Mouse (Mus musculus) T-helper 17 cell (primary cell): ENCODE measurements around the gene Zcchc10.
"Not testable (repeated sequence)": the region's sequence is repeated elsewhere in the genome, so short reads cannot be mapped to it uniquely, and the experiment has no call there.

ENCODE experiments used
- in situ Hi-C, 2 experiments: fragments of 300-600 bp; cut with MboI, MseI; formaldehyde crosslinking; loops; 1 replicate in 1 of 2; 2 replicates in 1 of 2; pipeline ENCODE4 v1.15.1; 2025; ENCODE audit warnings: high pct_unique_total_duplicates in 2 of 2

Gene Zcchc10

DNA sequence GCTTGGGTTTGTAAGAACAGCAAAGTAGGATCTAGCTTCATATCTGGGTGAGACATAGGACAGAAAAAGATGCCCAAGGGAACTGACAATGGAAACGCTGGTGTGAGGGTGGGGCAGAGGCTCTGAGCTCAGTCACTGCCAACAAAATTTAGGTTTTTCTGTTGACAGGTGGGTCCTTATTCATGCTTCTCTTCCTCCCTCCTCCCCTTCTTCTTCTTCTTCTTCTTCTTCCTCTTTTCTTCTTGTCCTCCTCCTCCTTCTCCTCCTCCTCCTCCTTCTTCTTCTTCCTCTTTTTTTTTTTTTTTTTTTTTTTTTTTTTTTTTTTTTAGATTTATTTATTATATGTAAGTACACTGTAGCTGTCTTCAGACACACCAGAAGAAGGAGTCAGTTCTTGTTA is 11.7 kb upstream of the Zcchc10 start:
- in situ Hi-C loops: loop anchor here in 1 of 2 experiments (10.0 kb wide), 1 partner anchor 1798 kb away; no protein-coding TSS in a partner anchor

DNA sequence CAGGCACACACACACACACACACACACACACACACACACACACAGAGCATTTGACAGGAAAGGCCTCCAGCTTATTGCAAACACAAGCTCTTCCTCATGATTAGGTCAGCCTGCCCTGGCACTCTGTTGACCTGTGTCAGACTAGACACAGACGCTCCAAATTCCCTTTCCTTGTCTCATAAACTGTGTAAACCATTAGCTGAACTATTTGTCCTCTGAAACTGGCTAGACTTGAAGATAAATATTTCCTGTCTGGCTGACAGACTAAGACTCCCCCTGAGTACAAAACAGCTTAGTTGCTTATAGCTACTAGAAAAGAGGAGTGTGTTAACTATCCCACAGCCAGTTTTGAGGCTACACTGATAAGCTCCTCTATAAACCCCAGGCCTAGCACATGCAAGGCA is 9.7 kb upstream of the Zcchc10 start:
- in situ Hi-C loops: loop anchor here in 1 of 2 experiments (10.0 kb wide), 1 partner anchor 1800 kb away; no protein-coding TSS in a partner anchor

DNA sequence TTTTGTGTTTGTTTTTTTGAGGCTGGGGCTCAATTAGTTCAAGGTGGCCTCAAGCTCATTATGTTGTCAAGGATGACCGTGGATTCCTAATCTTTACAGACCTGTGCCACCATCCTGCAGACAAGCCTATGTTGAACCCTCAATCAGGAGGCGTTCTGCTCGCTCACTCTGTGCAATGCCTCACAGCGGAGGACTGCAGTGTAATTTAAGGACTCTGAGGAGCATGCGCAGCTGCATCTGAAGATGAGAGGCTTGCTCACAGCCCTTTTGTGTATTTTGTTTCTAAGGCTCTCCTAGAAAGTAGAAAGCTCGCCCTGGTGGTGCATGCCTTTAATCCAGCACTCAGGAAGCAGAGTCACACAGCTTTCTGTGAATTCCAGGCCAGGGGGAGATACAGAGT is 7.5 kb upstream of the Zcchc10 start:
- in situ Hi-C loops: loop anchor here in 1 of 2 experiments (10.0 kb wide), 1 partner anchor 1802 kb away; no protein-coding TSS in a partner anchor

DNA sequence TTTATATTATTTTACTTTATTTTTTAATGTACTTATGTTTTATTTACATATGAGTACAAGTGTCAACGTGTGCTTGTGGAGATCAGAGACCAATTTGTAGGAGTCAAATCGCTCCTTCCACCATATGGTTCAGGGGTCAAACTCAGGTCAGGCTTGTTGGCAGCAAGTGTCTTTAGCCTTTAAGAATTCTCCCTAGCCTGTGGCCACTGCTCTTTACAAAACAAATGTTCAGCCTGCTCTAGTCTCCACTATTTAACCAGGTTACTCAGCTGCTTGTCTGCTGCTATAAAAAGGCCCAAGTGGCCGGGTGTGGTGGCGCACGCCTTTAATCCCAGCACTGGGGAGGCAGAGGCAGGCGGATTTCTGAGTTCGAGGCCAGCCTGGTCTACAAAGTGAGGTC is 6.4 kb upstream of the Zcchc10 start:
- in situ Hi-C loops: loop anchor here in 1 of 2 experiments (10.0 kb wide), 1 partner anchor 1803 kb away; no protein-coding TSS in a partner anchor

DNA sequence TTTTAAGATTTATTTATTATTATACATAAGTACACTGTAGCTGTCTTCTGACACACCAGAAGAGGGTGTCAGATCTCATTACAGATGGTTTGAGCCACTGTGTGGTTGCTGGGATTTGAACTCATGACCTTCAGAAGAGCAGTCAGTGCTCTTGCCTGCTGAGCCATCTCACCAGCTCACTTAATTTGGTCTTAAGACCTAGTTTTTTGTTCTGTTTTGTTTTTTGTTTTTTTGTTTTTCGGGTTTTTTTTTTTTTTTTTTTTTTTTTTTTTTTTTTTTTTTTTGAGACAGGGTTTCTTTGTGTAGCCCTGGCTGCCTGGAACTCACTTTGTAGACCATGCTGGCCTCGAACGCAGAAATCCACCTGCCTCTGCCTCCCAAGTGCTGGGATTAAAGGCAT is 5.9 kb upstream of the Zcchc10 start:
- in situ Hi-C loops: loop anchor here in 1 of 2 experiments (10.0 kb wide), 1 partner anchor 1804 kb away; no protein-coding TSS in a partner anchor

DNA sequence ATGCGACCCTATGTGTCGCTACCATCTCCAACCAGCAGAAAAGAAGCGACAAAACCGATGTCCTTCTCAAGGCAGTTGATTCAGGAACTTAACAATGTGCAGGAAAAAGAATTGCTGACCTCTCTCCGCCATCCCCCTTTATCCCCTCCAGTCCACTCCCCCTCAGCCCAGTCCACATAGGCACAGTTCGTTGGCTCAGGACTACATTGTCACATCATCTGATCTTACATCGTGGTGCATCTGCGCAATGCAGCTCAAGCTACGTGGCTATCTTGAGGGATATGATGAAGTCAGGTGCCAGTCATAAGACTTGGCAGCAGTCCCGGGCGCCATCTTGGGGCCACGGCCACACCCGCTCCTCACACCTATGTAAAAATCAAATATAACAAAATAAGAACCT is 4.6 kb upstream of the Zcchc10 start:
- in situ Hi-C loops: loop anchor here in 1 of 2 experiments (10.0 kb wide), 1 partner anchor 1805 kb away; no protein-coding TSS in a partner anchor

DNA sequence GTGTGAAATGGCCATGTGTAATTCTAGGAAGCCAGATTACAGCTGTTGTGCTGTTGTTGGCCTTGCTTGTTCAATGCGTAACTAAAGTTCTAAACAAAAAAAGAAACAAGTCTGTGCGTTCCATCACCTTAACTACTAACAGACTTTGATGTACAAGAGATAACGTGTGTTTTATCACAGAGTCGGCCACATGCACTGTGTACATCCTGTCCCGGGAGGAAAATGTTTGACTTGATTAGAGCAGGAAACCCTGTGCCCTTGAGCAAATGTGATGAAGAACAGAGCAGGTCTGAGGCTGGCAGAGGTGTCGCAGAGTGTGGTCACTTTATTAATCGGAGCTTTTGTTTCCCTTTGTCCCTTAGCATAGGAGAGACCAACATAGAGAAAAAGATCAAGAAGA is 5.8 kb downstream of the Zcchc10 start:
- in situ Hi-C loops: no loop called here

DNA sequence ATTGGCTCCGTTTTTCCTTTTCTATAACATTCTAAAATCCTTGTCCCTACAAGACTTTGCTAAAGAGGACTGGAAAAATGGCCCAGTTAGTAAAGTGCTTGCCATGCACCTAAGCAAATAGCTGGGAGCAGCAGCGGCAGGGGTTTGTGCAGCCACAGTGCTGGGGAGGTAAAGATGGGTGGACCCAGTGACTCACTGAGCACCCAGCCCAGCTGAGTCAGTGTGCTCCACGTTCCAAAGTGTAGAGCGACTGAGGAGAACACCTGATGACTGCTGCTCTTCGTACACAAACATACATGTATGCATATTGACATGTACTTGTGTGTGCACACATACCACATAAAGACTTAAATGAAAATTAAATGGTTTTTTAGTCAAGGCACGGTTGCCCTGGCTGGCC is 6.6 kb downstream of the Zcchc10 start:
- in situ Hi-C loops: no loop called here

DNA sequence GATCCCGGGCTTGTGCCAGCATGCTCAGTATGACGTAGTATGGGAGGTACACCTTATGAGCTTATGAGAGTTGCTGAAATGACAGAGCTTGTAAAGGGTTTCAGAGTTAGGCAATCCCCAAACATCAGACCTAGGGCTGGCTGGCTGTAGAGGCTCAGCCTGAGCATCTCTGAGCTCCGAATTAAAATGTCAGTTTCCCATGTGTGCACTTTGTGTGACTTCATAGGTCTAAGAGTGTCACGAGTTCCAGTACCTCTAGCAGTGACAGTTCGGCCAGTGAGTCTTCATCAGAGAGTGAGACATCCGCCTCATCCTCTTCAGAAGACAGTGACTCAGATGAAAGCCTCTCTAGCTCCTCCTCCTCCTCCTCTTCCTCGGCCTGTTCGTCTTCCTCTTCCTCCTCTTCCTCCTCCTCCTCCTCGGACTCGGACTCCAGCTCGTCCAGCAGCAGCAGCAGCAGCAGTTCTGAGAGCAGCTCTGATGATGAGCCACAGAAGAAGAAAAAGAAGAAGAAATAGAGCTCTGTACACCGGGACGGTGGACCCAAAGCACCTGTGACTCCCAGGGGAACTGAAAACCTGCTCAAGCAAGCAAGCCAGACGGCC is 7.7 kb downstream of the Zcchc10 start:
- in situ Hi-C loops: no loop called here

DNA sequence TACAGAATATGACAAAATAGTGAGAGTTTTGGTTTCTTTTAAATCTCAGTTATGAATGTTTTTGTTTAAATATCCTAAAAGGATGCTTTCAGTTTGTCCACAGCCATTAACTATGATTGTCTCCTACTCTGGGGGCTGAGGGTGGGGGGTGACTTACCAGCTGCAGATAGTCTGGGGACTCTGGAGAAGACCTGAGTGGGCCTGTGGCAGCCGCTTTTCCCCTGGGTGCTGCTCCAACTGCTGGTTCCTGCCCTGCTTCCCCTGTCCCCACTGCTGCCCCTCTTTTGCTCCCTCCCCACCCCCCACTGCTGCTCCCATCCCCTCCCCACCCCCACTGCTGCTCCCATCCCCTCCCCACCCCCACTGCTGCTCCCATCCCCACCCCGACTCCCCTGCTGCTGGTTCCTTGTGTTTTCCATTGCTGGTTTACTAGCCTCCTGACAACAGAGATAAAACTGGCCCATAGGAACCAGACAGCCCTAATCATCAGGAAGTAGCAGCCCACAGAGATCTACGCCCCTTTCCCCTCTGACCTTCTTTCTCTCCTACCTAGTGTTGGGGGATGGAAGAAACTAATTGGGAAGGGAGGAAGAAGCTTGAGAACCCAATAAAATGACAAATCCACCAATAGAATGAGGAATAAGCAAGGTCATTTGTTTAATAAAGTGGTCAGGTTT is 11.2 kb downstream of the Zcchc10 start:
- in situ Hi-C loops: no loop called here

DNA sequence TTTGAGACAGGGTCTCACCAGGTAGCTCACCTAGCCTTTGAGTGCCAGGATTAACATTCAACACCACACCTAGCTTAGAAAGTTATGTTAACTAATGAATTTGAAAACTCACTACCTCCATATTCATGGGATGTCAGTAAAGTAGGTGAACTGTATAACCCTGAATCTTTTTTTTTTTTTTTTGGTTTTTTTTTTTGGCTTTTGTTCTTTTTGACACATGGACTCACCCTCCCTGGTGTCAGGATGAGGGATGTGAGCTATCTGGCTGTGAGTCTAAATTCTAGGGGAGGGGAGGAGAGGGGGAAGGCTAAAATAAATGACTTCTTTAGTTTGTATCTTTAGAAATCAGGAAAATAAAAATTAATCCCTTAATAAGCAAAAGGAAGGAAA is 11.7 kb downstream of the Zcchc10 start:
- in situ Hi-C loops: no loop called here

DNA sequence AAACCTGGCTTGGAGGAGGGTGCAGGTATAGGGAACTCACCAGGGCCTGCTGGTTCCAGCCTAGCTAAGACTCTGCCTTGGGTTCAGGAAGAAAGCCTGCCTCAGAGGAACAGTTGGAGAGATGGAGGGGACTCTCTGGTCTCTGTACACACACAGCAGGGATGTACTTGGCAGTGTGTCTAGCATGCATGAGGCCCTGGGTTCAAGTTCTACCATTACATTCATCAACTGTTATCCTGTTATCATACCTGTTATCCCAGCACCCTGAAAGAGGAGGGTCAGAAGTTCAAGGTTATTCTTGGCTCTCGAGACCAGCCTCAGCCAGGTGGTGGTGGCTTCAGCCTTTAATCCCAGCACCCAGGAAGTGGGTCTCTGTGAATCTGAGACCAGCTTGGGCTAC is 12.4 kb downstream of the Zcchc10 start:
- in situ Hi-C loops: no loop called here

DNA sequence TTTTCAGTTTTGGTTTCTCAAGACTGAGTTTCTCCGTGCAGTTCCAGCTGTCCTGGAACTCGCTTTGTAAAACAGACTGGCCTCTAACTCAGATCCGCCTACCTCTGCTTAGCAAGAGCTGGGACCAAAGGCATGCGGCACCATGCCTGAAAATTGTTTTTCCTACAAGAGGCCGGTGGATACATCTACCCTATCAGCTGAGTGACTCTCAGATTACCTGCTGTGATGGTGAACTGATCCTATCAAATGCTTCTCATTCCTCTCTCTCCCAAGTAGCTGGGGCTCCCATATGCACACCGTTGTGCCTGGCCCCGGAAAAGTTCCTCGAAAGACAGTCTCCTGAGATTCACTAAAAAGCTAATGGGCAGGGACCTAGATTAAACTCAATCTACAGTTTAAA is 13.2 kb downstream of the Zcchc10 start:
- in situ Hi-C loops: no loop called here

DNA sequence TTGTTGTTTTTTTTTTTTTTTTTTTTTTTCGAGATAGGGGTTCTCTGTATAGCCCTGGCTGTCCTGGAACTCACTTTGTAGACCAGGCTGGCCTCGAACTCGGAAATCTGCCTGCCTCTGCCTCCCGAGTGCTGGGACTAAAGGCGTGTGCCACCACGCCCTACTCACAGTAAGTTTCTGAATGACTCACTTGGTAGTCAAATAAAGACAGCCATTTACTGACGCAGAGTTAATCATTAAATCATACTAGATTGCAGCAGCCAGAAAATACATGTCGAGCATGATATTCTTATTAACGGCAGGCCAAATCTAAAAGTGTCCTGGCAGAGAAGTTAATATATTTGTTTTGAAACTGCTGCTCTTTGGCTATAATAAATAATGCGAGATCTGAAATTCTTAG is 16.5 kb downstream of the Zcchc10 start:
- in situ Hi-C loops: not testable (repeated sequence)

DNA sequence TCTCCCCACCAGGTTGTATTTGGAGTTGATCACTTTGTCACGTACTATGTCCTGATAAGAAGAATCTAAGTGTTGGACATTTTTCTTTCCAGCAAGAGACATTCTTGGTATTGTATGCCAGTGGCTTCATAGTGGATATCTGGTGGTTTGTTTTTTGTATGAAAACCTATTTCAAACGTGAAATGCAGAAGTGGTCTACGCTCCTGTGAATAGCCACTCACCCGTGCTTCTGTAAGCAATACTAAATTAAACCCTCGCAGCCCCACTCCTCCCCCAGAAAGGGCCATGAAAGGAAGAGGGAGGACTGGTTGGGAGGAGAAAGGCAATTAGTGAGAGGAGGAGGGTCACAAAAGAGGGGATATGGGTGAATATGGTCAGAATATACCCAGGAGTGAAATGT is 18.2 kb downstream of the Zcchc10 start:
- in situ Hi-C loops: no loop called here

DNA sequence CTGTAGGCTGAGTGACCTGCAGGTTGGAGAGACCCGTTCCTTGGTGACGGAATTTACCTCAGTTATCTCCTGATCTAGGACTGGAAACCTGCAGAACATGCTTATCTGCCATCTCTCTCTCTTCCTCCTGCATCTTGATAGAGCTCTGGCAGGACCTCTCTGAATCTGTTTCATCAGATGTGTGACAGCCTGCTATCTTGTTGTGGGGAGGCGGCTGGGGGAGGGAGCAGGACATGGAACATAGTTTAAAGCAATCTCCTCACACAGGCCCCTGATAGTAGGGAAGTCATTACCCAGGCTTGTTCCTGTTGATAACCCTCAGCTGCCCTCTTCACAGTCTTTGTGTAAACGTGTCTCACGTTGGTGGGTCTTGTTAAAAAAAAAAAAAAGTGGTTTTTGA is 20.8 kb downstream of the Zcchc10 start:
- in situ Hi-C loops: no loop called here

DNA sequence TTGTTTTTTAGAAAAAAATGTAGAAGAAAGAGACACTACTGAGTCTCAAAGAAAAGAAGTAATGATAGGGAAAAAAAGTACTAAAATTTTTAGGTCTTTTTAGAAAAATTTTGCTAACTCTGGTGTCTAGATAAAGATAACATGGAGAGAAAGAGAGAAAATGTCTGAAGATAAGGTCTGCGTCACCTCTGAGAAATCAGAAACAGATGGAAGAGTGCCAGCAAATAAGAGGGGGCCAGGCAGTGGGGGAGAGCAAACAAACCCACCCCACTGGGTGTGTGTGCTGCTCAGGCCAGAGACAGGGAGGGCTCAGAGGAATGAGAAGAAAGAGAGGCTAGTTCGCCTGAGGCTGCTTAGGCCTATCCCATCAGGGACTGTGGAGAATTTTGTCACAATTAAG is 21.3 kb downstream of the Zcchc10 start:
- in situ Hi-C loops: no loop called here

DNA sequence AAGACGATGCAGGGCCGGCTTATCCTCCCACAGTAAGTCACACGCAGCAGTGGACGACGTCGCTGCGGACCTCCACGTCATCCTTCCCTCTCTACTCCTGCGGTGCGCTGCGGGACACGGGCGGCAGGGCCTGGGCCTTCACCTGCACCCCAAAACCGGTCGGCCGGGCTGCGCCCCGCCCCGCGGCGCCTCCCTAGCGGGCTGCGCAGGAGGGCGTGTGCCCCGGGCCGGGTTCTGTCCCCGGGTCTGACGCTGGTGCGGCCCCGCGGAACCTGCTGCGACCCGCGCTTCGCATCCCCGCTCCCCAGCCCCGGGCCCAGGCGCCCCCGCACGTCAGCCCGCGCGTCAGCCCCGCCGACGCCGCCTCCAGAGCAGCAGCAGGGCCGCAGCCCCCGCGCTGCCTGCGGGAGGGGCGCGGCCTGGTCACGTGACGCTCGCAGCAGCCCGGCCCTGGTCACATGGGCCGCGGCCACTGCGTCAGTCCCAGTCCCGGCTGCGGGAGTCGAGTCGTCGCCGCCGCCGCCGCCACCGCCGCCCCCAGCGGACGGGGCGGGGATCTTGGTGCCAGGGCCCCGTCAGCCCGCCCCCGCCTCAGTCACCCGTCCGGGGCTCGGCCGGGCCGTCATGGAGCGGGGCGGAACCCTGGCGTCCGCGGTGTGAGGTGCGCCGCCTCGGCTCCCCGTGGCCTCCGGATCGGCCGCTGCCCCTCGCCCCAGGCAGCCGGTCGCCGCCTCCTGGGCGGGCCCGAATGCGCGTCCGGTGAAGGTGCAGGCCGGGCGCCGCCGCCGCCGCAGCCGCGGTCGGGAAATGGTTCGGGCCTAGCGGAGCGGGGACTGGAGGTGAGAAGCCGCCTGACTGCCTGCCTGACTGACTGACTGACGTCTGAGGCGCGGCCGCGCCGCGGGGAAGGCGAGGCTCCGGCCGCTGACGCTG is 26.1 kb downstream of the Zcchc10 start, which contains the start of gene Aff4:
Gene Aff4 (plus strand): TSS at position 543 of the 933 bp plus-strand sequence.
- in situ Hi-C loops: no loop called here

DNA sequence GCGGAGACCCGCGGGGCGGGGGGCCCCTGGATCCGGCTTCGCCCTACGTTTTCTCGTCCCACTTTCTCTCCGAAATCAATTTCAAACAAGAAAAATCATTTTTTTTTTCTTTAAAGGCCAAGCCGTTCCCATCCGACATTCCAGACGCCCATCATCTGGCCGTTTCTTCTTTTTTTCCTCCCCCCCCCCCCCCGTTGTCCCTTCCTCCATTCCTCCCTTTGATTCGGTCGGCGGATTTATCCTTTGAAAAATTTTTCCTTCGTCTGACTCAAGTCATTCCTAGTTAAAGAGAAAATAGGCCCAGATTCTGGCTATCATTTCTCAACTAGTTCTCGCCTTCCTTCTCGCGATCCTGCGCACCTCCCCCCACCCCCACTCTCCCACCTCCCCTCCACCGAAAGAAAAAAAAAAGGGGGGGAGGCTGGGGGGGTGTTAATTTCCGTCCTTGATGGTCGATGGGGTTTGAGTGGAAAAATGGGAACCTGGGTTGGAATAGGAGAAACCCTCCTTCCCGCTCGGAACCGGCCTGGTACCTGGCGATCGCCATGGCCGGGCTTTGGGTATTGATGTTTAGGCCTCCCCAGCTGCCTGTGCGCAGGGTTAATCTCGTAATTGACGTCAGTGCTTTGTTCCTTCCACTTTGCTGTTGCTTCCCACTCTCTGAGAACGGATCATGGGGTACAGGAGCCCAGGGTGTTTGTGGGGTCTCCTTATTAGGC is 26.9 kb downstream of the Zcchc10 start:
- in situ Hi-C loops: no loop called here

DNA sequence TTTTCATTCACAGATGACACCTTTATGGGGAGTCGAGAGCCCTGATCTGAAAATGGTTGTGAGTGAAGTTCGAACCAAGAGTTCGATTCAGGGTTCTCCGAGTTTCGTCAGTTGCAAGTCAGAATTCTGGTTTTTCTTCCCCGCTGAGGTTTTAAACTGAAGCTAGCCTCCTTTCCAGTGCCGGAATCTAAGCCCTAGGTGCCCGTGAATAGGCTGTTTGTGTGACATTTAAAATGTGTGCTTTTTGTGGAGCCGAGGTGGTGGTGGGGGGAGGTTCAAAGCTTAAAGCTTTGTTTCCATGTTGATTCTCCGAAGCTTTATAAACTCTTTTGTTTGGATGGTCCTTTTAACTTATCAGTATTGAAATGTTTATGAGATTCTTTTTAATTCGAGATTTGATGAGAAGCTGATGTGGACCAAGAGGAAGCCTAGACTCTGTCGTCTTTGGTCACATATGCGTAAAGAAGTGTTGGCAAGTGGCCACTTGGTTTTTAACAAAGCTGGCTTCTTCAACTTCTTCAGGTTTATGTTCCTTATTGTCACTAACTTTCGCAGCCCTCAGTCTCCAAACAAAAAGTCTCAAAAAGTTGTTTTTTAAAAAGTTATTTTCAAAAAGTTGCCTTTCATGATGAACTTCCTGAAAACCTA is 27.6 kb downstream of the Zcchc10 start:
- in situ Hi-C loops: no loop called here
